Mouse (Mus musculus) limb, embryonic 14.5 days (tissue): ENCODE results near the gene Gsta1. TPM values are rescaled to one million over a fixed set of nuclear protein-coding genes. Genes with fewer than 3 reads are reported as not detected.

ENCODE experiments used
- ATAC-seq: fragments of 200-750 bp; cut with Nextera tagmentation; 2 replicates; pipeline ENCODE4 v1.8.0; 2017; ENCODE audit warnings: low read depth, moderate number of reproducible peaks, moderate TSS enrichment; ENCODE audit not compliant: low FRiP score
- DNase-seq: peaks from one replicate; pipeline ENCODE4 v3.0.0-alpha.2; 2015; ENCODE audit warnings: low spot score
- H3K27ac ChIP-seq: fragments of 300-500 bp; sonication (generic); replicated peaks from 2 replicates; pipeline ENCODE4 v1.5.1; 2014; ENCODE audit warnings: low read depth, mild to moderate bottlenecking, low read length, moderate library complexity, mixed read lengths
- H3K27me3 ChIP-seq: fragments of 300-500 bp; sonication (generic); 2 replicates; pipeline ENCODE4 v1.6.1; 2014; ENCODE audit warnings: low read length, mixed read lengths; ENCODE audit not compliant: control insufficient read depth, insufficient read depth
- H3K36me3 ChIP-seq: fragments of 300-500 bp; sonication (generic); 2 replicates; pipeline ENCODE4 v1.6.1; 2014; ENCODE audit warnings: mild to moderate bottlenecking, low read length, moderate library complexity, mixed read lengths; ENCODE audit not compliant: control insufficient read depth, insufficient read depth
- H3K4me1 ChIP-seq: fragments of 300-500 bp; sonication (generic); 2 replicates; pipeline ENCODE4 v1.6.1; 2014; ENCODE audit warnings: antibody characterized with exemption, low read length, mixed read lengths; ENCODE audit not compliant: control insufficient read depth, insufficient read depth
- H3K4me2 ChIP-seq: fragments of 300-500 bp; sonication (generic); replicated peaks from 2 replicates; pipeline ENCODE4 v1.6.1; 2014; ENCODE audit warnings: low read depth, mild to moderate bottlenecking, low read length, moderate library complexity; ENCODE audit not compliant: severe bottlenecking
- H3K4me3 ChIP-seq: fragments of 300-500 bp; sonication (generic); replicated peaks from 2 replicates; pipeline ENCODE4 v1.5.1; 2014; ENCODE audit warnings: low read length
- H3K9ac ChIP-seq: fragments of 300-500 bp; sonication (generic); 2 replicates; pipeline ENCODE4 v1.6.1; 2014; ENCODE audit warnings: mild to moderate bottlenecking, low read depth, low read length, moderate library complexity; ENCODE audit not compliant: severe bottlenecking
- H3K9me3 ChIP-seq: fragments of 300-500 bp; sonication (generic); 2 replicates; pipeline ENCODE4 v1.6.1; 2016; ENCODE audit warnings: low read length; ENCODE audit not compliant: control insufficient read depth
- POLR2A ChIP-seq: fragments of 200-500 bp; IDR thresholded peaks from 2 replicates; pipeline ENCODE4 v1.8.0; 2012; ENCODE audit warnings: inconsistent platforms, mild to moderate bottlenecking, moderate library complexity, borderline replicate concordance; ENCODE audit not compliant: insufficient read depth, insufficient read length; ENCODE audit errors: extremely low read depth
- WGBS: fragments of 180-500 bp; shearing (Covaris S2); extraction: QIAGEN DNeasy Blood & Tissue Kit; methylation state at CpG from one replicate; pipeline ENCODE4 v1.1.7; 2014; 5-methylcytosine and 5-hydroxymethylcytosine counted together
- polyA plus RNA-seq, 2 experiments: library from polyadenylated mRNA; depleted of rRNA in 1 of 2; stranded (reverse) in 1 of 2; unstranded in 1 of 2; fragments of >200 nt; fragmentation: Nextera tagmentation in 1 of 2; extraction: Ambion mirVana in 1 of 2; gene quantifications; 2 replicates each; pipeline versions ENCODE4 v1.2.1 to v1.2.3; 2012 to 2014

The Gsta1 gene
- polyA plus RNA-seq, 2 experiments: 0.55 to 3.2 TPM

DNA sequence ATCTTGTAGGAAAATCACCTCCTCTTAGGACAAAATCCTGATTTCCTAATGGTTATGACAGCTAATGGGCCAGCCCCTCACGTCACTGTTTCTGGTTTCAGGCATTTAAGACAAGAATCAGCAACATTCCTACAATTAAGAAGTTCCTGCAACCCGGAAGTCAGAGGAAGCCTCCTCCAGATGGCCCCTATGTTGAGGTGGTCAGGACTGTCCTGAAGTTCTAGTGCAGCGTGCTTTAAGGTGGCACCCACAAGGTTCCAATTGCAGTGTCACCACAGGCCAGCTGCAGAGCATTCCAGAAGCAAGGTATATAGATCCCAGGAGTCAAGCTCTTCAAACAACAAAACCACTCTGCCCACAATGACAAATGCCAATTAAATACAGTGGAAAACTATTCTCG, 21.5 kb upstream of the Gsta1 start:
- ATAC-seq: no peak
- H3K4me3 ChIP-seq: no peak overlapping the region
- H3K9me3 ChIP-seq: no peaks in the 10 kb centered on the region
- H3K27ac ChIP-seq: no peak overlapping the region
- H3K36me3 ChIP-seq: peaks cover 44% of the 10 kb centered on the region
- no peak for TF ChIP-seq POLR2A
- no peak overlapping the region for H3K4me2 ChIP-seq
- no peak for DNase-seq
- H3K27me3 ChIP-seq: no peaks in the 10 kb centered on the region
- H3K9ac ChIP-seq: no peak overlapping the region
- WGBS: 40% methylated on average over 4 of the region's 4 CpGs
- no peaks in the 10 kb centered on the region for H3K4me1 ChIP-seq

DNA sequence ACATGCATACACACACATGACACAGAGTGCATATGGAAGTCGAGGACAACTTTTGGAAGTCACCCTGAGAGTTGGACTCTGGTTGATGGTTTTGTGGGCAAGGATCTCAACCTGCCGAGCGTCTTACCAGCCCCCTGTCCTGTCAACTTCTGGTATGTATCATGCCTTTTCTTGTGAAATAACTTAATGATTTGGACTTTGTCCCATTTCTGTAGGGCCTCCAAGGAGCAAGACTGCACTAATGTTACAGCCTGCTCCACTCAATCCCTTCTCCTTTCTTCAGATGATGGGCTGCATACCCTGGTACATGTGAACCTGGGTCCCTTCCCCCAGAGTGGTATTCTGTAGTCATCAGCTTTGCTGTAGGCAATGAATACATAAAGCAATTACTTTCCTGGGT, 20.4 kb upstream of the Gsta1 start:
- Histone ChIP-seq H3K4me1 (no peaks in the 10 kb centered on the region), H3K9me3 (no peaks in the 10 kb centered on the region), H3K4me2 (no peak overlapping the region), H3K27ac (no peak overlapping the region), H3K27me3 (no peaks in the 10 kb centered on the region), H3K4me3 (no peak overlapping the region), H3K36me3 (peaks cover 35% of the 10 kb centered on the region), H3K9ac (no peak overlapping the region)
- TF ChIP-seq POLR2A: no peak
- 90% methylated on average over 3 of the region's 3 CpGs for WGBS
- DNase-seq (no peak), ATAC-seq (no peak)

DNA sequence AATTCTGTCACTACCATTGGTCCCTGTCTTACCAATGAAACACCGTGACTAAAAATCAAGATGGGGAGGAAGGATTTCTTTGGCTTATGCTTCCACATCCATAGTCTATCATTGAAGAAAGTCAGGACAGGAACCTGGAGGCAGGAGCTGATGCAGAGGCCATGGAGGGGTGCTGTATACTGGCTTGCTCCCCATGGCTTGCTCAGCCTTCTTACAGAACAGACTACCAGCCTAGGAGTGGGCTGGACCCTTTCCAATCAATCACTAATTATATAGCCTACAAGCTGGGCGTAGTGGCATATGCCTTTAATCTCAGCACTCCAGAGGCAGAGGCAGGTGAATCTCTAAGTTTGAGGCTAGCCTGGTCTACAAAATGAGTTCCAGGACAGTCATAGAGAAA, 19.6 kb upstream of the Gsta1 start:
- H3K4me2 ChIP-seq: no peak overlapping the region
- no peaks in the 10 kb centered on the region for H3K27me3 ChIP-seq
- no peak overlapping the region for H3K9ac ChIP-seq
- H3K36me3 ChIP-seq: peaks cover 28% of the 10 kb centered on the region
- no peak overlapping the region for H3K27ac ChIP-seq
- no peak overlapping the region for H3K4me3 ChIP-seq
- WGBS: 89% methylated on average over 2 of the region's 2 CpGs
- no peak for TF ChIP-seq POLR2A
- DNase-seq: no peak
- ATAC-seq: no peak
- no peaks in the 10 kb centered on the region for H3K9me3 ChIP-seq
- H3K4me1 ChIP-seq: no peaks in the 10 kb centered on the region

DNA sequence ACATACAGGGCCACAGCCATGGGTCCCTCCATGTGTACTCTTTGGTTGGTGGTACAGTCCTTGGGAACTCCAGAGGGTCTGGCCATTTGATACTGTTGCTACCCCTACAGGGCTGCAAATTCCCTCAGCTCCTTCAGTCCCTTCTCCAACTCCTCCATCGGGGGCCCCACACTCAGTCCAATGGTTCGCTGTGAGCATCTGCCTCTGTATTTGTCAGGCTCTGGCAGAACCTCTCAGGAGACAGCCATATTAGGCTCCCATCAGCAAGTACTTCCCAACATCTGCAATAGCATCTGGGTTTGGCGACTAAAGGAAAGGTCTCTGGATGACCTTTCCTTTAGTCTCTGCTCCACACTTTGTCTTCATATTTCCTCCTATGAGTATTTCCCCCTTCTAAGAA, 18.9 kb upstream of the Gsta1 start:
- DNase-seq: no peak
- whole genome bisulfite sequencing: 83% methylated on average over 3 of the region's 3 CpGs
- Histone ChIP-seq H3K9me3 (no peaks in the 10 kb centered on the region), H3K9ac (no peak overlapping the region), H3K27ac (no peak overlapping the region), H3K4me3 (no peak overlapping the region), H3K36me3 (peaks cover 22% of the 10 kb centered on the region), H3K4me1 (no peaks in the 10 kb centered on the region), H3K4me2 (no peak overlapping the region), H3K27me3 (no peaks in the 10 kb centered on the region)
- ATAC-seq: no peak
- no peak for TF ChIP-seq POLR2A

DNA sequence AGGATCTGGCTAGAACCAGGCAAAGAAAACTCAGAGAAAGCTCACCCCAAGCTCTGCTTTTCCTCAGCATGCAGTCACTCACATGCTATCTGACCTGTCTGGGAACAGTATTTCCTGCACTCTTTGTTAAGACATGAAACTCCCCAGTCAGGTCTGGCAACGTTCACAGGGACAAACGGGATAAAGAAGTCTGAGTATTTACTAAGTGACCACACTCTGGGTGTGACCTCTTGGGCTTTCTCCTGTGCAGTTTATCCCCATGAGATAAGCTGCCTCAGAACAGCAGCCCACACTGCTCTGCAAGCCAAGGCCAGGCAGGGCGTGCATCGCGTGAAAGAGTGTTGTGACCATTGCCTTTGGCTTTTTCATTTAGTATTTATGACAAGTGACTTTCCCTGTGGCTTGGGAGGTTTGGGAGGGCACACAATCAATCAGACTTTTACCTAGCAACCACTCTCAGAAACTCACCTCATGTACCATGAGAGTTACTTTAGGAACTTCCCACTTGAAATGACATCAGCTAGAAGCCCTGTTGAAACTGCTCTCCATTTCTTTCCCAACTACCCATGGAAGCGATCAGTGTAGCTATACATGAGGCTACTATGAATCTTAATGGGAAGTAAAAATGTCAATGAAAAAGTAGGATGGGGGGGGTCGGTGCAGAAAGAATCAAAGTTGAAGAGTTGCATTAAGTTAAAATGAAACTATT, 18.0 kb upstream of the Gsta1 start:
- H3K4me2 ChIP-seq: no peak overlapping the region
- no peak for ATAC-seq
- H3K9ac ChIP-seq: no peak overlapping the region
- no peak overlapping the region for H3K27ac ChIP-seq
- no peak overlapping the region for H3K4me3 ChIP-seq
- no peaks in the 10 kb centered on the region for H3K9me3 ChIP-seq
- DNase-seq: no peak
- no peaks in the 10 kb centered on the region for H3K4me1 ChIP-seq
- H3K27me3 ChIP-seq: no peaks in the 10 kb centered on the region
- no peak for TF ChIP-seq POLR2A
- peaks cover 22% of the 10 kb centered on the region for H3K36me3 ChIP-seq
- 75% methylated on average over 7 of the region's 7 CpGs for WGBS

DNA sequence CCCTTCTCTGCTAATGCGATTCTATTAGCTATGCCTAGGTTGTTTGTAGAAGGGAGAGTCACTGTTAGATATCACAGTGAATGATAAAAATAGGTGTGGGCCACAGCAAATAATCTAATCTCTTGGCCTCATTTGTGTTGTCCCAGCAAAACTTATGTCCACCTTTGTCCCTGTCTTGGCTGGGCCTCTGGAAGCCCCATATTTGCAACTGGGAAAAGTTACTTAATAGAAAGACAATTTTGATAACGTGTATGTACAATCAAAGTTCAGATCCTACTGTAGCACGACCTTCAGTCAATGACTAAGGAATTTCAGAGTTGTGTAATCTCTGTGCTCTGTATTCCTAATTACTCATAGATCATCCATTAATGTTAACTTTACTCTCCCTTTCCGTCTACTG, 13.4 kb upstream of the Gsta1 start:
- Histone ChIP-seq H3K4me2 (no peak overlapping the region), H3K36me3 (no peaks in the 10 kb centered on the region), H3K27me3 (no peaks in the 10 kb centered on the region), H3K27ac (no peak overlapping the region), H3K4me3 (no peak overlapping the region), H3K4me1 (no peaks in the 10 kb centered on the region), H3K9me3 (no peaks in the 10 kb centered on the region), H3K9ac (no peak overlapping the region)
- ATAC-seq (no peak), DNase-seq (no peak)
- TF ChIP-seq POLR2A: no peak
- WGBS: 80% methylated on average over 4 of the region's 4 CpGs
